Mouse (Mus musculus) neural tube, embryonic 11.5 days (tissue): ENCODE results near the gene Pde10a. TPM values are rescaled to one million over a fixed set of nuclear protein-coding genes. Genes with fewer than 3 reads are reported as not detected.

ENCODE experiments used
- ATAC-seq: fragments of 200-750 bp; cut with Nextera tagmentation; 2 replicates; pipeline ENCODE4 v1.8.0; 2017; ENCODE audit warnings: moderate number of reproducible peaks, mild to moderate bottlenecking, moderate TSS enrichment, moderate library complexity; ENCODE audit not compliant: insufficient read depth, low FRiP score, low TSS enrichment
- DNase-seq: peaks from one replicate; pipeline ENCODE4 v3.0.0-alpha.2; 2015; ENCODE audit warnings: low spot score
- H3K27ac ChIP-seq: fragments of 300-500 bp; sonication (generic); 2 replicates; pipeline ENCODE4 v1.5.1; 2014; ENCODE audit warnings: low read depth, mild to moderate bottlenecking, low read length
- H3K27me3 ChIP-seq: fragments of 300-500 bp; sonication (generic); 2 replicates; pipeline ENCODE4 v1.6.1; 2014; ENCODE audit warnings: mild to moderate bottlenecking, low read length, mixed read lengths; ENCODE audit not compliant: control insufficient read depth, insufficient read depth
- H3K36me3 ChIP-seq: fragments of 300-500 bp; sonication (generic); 2 replicates; pipeline ENCODE4 v1.6.1; 2014; ENCODE audit warnings: mild to moderate bottlenecking, low read length, moderate library complexity, mixed read lengths; ENCODE audit not compliant: control insufficient read depth, insufficient read depth
- H3K4me1 ChIP-seq: fragments of 300-500 bp; sonication (generic); 2 replicates; pipeline ENCODE4 v1.6.1; 2014; ENCODE audit warnings: low read length, mixed read lengths; ENCODE audit not compliant: control insufficient read depth, insufficient read depth
- H3K4me2 ChIP-seq: fragments of 300-500 bp; sonication (generic); 2 replicates; pipeline ENCODE4 v1.6.1; 2014; ENCODE audit warnings: low read depth, mild to moderate bottlenecking, moderate library complexity
- H3K4me3 ChIP-seq: fragments of 300-500 bp; sonication (generic); 2 replicates; pipeline ENCODE4 v1.5.1; 2014; ENCODE audit warnings: low read depth, low read length
- H3K9ac ChIP-seq: fragments of 300-500 bp; sonication (generic); 2 replicates; pipeline ENCODE4 v1.6.1; 2014; ENCODE audit warnings: mild to moderate bottlenecking, low read length
- H3K9me3 ChIP-seq: fragments of 300-500 bp; sonication (generic); 2 replicates; pipeline ENCODE4 v1.6.1; 2016; ENCODE audit warnings: low read length; ENCODE audit not compliant: control insufficient read depth
- WGBS: fragments of 180-500 bp; shearing (Covaris S2); extraction: QIAGEN DNeasy Blood & Tissue Kit; methylation state at CpG from one replicate; pipeline ENCODE4 v1.1.7; 2014; 5-methylcytosine and 5-hydroxymethylcytosine counted together
- polyA plus RNA-seq: library from polyadenylated mRNA; unstranded; fragments of >200 nt; fragmentation: Nextera tagmentation; extraction: Ambion mirVana; gene quantifications from 2 replicates; pipeline ENCODE4 v1.2.1, GENCODE M21; 2014

The Pde10a gene
- polyA plus RNA-seq: 5.9 and 7.5 TPM in 2 replicates

- H3K27ac ChIP-seq: no peak within 1 kb of the TSS
- DNase-seq: peak; percentile 47
- no peaks in the 10 kb centered on the region for H3K9me3 ChIP-seq
- peaks cover 24% of the 10 kb centered on the region for H3K27me3 ChIP-seq
- WGBS: 3% methylated on average over 19 of the region's 22 CpGs
- H3K36me3 ChIP-seq: no peaks in the 10 kb centered on the region
- peak within 1 kb of the TSS; percentile 92 for H3K4me2 ChIP-seq
- peaks cover 17% of the 10 kb centered on the region for H3K4me1 ChIP-seq
- H3K9ac ChIP-seq: peak within 1 kb of the TSS; percentile 62
- peak; percentile 57 for ATAC-seq
- H3K4me3 ChIP-seq: peak within 1 kb of the TSS; percentile 46
These were observed at the start of gene Pde10a for GRCm38 (mm10) chr17:8525225-8525721. Gene Pde10a, plus strand, starts transcription at chr17:8525372.

- Histone ChIP-seq H3K27ac (no peak overlapping the region), H3K9me3 (no peaks in the 10 kb centered on the region), H3K36me3 (no peaks in the 10 kb centered on the region), H3K27me3 (no peaks in the 10 kb centered on the region), H3K4me1 (no peaks in the 10 kb centered on the region), H3K9ac (no peak overlapping the region), H3K4me2 (no peak overlapping the region), H3K4me3 (no peak overlapping the region)
- ATAC-seq (no peak), DNase-seq (no peak)
- WGBS: 82% methylated on average over 3 of the region's 3 CpGs
These were observed 46.6 kb upstream of the Pde10a start for GRCm38 (mm10) chr17:8478554-8478953.

DNA sequence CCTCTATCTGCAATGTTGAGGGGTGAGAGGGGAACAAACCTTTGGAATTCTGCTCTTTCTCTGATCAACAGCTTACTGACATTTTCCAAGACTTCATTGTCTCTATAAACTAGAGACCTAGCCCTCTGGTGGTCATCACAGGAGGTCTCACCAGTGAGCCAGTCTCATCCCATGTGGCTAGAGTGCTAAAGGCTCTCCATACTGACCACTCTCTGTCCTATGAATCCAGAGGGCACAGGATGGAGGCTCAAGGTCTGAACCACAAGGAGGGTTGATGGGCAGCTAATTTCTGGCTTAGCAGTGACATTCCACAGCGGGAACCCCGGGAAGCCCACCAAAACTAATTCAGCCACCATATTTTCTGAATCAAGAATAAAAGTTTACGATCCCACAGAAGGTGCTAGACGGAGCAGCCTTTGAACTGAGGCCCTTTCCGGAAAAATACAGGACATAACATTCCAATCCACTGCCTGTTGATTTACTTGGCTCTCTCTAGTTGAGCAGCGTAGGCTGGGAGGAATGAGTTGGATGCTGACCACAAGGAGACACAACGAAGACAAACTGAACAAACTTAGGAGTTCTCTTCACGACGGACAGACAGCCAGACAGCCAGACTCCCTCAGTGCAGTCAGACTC is 45.6 kb upstream of the Pde10a start:
- no peaks in the 10 kb centered on the region for H3K9me3 ChIP-seq
- ATAC-seq: no peak
- 63% methylated on average over 9 of the region's 9 CpGs for WGBS
- no peak overlapping the region for H3K4me2 ChIP-seq
- no peak overlapping the region for H3K27ac ChIP-seq
- no peaks in the 10 kb centered on the region for H3K27me3 ChIP-seq
- H3K9ac ChIP-seq: no peak overlapping the region
- no peaks in the 10 kb centered on the region for H3K4me1 ChIP-seq
- H3K36me3 ChIP-seq: no peaks in the 10 kb centered on the region
- no peak overlapping the region for H3K4me3 ChIP-seq
- no peak for DNase-seq

DNA sequence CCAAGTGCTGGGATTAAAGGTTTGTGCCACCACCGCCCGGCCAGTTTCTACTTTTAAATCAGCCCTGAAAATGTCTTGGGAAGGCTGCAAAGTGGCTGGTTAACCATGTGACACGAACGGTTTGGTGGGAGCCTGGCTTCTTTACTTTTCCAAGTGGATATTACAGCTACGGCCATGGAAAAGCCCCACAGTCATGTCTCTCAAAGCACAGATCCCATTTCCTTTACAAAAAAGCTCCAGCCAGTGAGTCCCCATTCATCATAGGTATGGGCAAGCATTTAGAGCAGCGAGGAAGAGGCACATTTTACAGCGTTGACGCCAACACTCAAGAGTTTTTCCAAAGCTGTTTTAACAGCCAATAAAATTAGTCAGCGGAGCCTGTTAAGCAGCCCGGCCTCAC is 43.4 kb upstream of the Pde10a start:
- H3K4me1 ChIP-seq: no peaks in the 10 kb centered on the region
- no peak overlapping the region for H3K4me2 ChIP-seq
- 66% methylated on average over 10 of the region's 10 CpGs for WGBS
- DNase-seq (no peak), ATAC-seq (no peak)
- no peak overlapping the region for H3K9ac ChIP-seq
- H3K36me3 ChIP-seq: no peaks in the 10 kb centered on the region
- H3K27ac ChIP-seq: no peak overlapping the region
- no peak overlapping the region for H3K4me3 ChIP-seq
- H3K27me3 ChIP-seq: no peaks in the 10 kb centered on the region
- H3K9me3 ChIP-seq: no peaks in the 10 kb centered on the region

GRCm38 (mm10) chr17:8482876-8483275 is 42.3 kb upstream of the Pde10a start:
- no peak overlapping the region for H3K27ac ChIP-seq
- H3K4me1 ChIP-seq: no peaks in the 10 kb centered on the region
- 72% methylated on average over 7 of the region's 7 CpGs for WGBS
- no peak overlapping the region for H3K4me2 ChIP-seq
- H3K36me3 ChIP-seq: no peaks in the 10 kb centered on the region
- H3K27me3 ChIP-seq: no peaks in the 10 kb centered on the region
- H3K9ac ChIP-seq: no peak overlapping the region
- DNase-seq (no peak), ATAC-seq (no peak)
- H3K4me3 ChIP-seq: no peak overlapping the region
- no peaks in the 10 kb centered on the region for H3K9me3 ChIP-seq

DNA sequence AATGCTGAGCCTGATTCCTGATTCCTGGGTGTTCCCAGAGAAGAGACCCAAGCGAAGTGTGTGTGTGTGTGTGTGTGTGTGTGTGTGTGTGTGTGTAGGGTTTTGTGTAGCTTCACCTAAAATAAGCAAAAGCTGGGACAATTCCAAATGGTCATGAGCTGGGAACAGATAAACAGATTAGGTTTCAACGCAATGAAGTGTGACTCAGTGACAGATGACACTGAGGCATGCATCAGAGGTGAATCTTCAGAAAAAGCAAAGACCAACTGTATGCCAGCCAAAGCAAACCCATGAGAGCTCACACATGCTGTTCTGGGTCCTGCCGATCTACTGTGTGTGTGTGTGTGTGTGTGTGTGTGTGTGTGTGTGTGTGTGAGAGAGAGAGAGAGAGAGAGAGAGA is 40.9 kb upstream of the Pde10a start:
- DNase-seq: no peak
- no peaks in the 10 kb centered on the region for H3K27me3 ChIP-seq
- H3K9ac ChIP-seq: no peak overlapping the region
- WGBS: 76% methylated on average over 3 of the region's 3 CpGs
- H3K36me3 ChIP-seq: no peaks in the 10 kb centered on the region
- ATAC-seq: no peak
- no peak overlapping the region for H3K27ac ChIP-seq
- H3K4me3 ChIP-seq: no peak overlapping the region
- no peak overlapping the region for H3K4me2 ChIP-seq
- no peaks in the 10 kb centered on the region for H3K9me3 ChIP-seq
- no peaks in the 10 kb centered on the region for H3K4me1 ChIP-seq

- H3K4me1 ChIP-seq: no peaks in the 10 kb centered on the region
- H3K4me3 ChIP-seq: no peak overlapping the region
- H3K36me3 ChIP-seq: no peaks in the 10 kb centered on the region
- no peak overlapping the region for H3K4me2 ChIP-seq
- no peak overlapping the region for H3K27ac ChIP-seq
- ATAC-seq (no peak), DNase-seq (no peak)
- no peaks in the 10 kb centered on the region for H3K27me3 ChIP-seq
- no peaks in the 10 kb centered on the region for H3K9me3 ChIP-seq
- no peak overlapping the region for H3K9ac ChIP-seq
These were observed 40.0 kb upstream of the Pde10a start for GRCm38 (mm10) chr17:8485146-8485545.

- H3K27ac ChIP-seq: no peak overlapping the region
- no peaks in the 10 kb centered on the region for H3K36me3 ChIP-seq
- no peak overlapping the region for H3K9ac ChIP-seq
- no peak for DNase-seq
- no peaks in the 10 kb centered on the region for H3K9me3 ChIP-seq
- no peak overlapping the region for H3K4me3 ChIP-seq
- no peak for ATAC-seq
- H3K4me2 ChIP-seq: no peak overlapping the region
- H3K4me1 ChIP-seq: no peaks in the 10 kb centered on the region
- no peaks in the 10 kb centered on the region for H3K27me3 ChIP-seq
- WGBS: 68% methylated on average over 12 of the region's 12 CpGs
These were observed 37.3 kb upstream of the Pde10a start for GRCm38 (mm10) chr17:8487824-8488223.

DNA sequence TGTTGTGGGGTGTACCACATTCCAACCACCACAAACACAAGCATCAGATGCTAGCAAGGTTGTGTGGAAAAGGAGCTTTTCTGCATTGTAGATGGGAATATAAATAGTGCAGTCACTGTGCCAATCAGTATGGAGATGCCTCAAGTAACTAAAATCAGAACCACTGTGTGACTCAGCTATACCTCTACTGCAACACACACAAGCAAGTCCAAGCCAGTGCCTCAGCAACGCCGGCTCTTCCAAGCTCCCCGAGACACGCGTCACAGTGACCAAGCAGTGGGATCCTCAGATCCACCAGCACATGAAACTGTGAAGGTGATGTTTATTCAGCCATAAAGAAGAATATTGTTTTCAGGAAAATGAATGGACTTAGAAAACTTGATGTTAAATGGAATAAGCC is 34.2 kb upstream of the Pde10a start:
- WGBS: 87% methylated on average over 5 of the region's 5 CpGs
- no peaks in the 10 kb centered on the region for H3K27me3 ChIP-seq
- ATAC-seq: no peak

More for the DNA sequence above, 34.2 kb upstream of the Pde10a start:
- Histone ChIP-seq H3K9me3 (no peaks in the 10 kb centered on the region), H3K36me3 (no peaks in the 10 kb centered on the region), H3K27ac (no peak overlapping the region), H3K4me3 (no peak overlapping the region), H3K4me1 (no peaks in the 10 kb centered on the region), H3K9ac (no peak overlapping the region), H3K4me2 (no peak overlapping the region)
- no peak for DNase-seq
